Mouse (Mus musculus): ENCODE results near the gene Spcs1. TPM values are rescaled to one million over a fixed set of nuclear protein-coding genes. Genes with fewer than 3 reads are reported as not detected.

The Spcs1 gene
- polyA plus RNA-seq, 1 experiment from 2014 or later: 385 TPM

Other genes with a start within 250 kb of the Spcs1 start
- gene Tmem110, start 176.1 kb downstream of the Spcs1 start, polyA plus RNA-seq (2015; fragmentation: Nextera tagmentation; extraction: Ambion mirVana): 25.8 and 26.3 TPM in 2 replicates
- gene Mustn1, start 122.5 kb downstream of the Spcs1 start, polyA plus RNA-seq (2015; fragmentation: Nextera tagmentation; extraction: Ambion mirVana): 5.0 and 5.3 TPM in 2 replicates
- gene Itih4, start 115.2 kb downstream of the Spcs1 start, polyA plus RNA-seq (2015; fragmentation: Nextera tagmentation; extraction: Ambion mirVana): 0.93 and 1.6 TPM in 2 replicates
- 2.6 and 5.0 TPM in 2 replicates for gene Itih3, start 77.9 kb downstream of the Spcs1 start, polyA plus RNA-seq (2015; fragmentation: Nextera tagmentation; extraction: Ambion mirVana)
- 0.30 and 0.55 TPM in 2 replicates for gene Itih1, start 58.4 kb downstream of the Spcs1 start, polyA plus RNA-seq (2015; fragmentation: Nextera tagmentation; extraction: Ambion mirVana)
- 17.3 and 17.4 TPM in 2 replicates for gene Nek4, start 50.3 kb downstream of the Spcs1 start, polyA plus RNA-seq (2015; fragmentation: Nextera tagmentation; extraction: Ambion mirVana)
- gene Glt8d1, start 272 bp downstream of the Spcs1 start, polyA plus RNA-seq (2015; fragmentation: Nextera tagmentation; extraction: Ambion mirVana): 66.4 and 70.1 TPM in 2 replicates
- gene Pbrm1, start 17.5 kb upstream of the Spcs1 start, polyA plus RNA-seq (2015; fragmentation: Nextera tagmentation; extraction: Ambion mirVana): 131 and 136 TPM in 2 replicates
- gene Gnl3, start 17.5 kb upstream of the Spcs1 start, polyA plus RNA-seq (2015; fragmentation: Nextera tagmentation; extraction: Ambion mirVana): 127 and 134 TPM in 2 replicates
- 98.1 and 112 TPM in 2 replicates for gene Smim4, start 127.3 kb upstream of the Spcs1 start, polyA plus RNA-seq (2015; fragmentation: Nextera tagmentation; extraction: Ambion mirVana)
- 373 and 384 TPM in 2 replicates for gene Nt5dc2, start 129.4 kb upstream of the Spcs1 start, polyA plus RNA-seq (2015; fragmentation: Nextera tagmentation; extraction: Ambion mirVana)
- 32.6 and 40.6 TPM in 2 replicates for gene Stab1, start 167.0 kb upstream of the Spcs1 start, polyA plus RNA-seq (2015; fragmentation: Nextera tagmentation; extraction: Ambion mirVana)
- 19.5 and 33.2 TPM in 2 replicates for gene Tnnc1, start 206.6 kb upstream of the Spcs1 start, polyA plus RNA-seq (2015; fragmentation: Nextera tagmentation; extraction: Ambion mirVana)
- gene Nisch, start 215.3 kb upstream of the Spcs1 start, polyA plus RNA-seq (2015; fragmentation: Nextera tagmentation; extraction: Ambion mirVana): 351 and 428 TPM in 2 replicates
- gene Sema3g, start 216.2 kb upstream of the Spcs1 start, polyA plus RNA-seq (2015; fragmentation: Nextera tagmentation; extraction: Ambion mirVana): 3.7 and 3.8 TPM in 2 replicates
- 12.6 and 13.3 TPM in 2 replicates for gene Phf7, start 249.6 kb upstream of the Spcs1 start, polyA plus RNA-seq (2015; fragmentation: Nextera tagmentation; extraction: Ambion mirVana)
- gene Bap1, start 249.8 kb upstream of the Spcs1 start, polyA plus RNA-seq (2015; fragmentation: Nextera tagmentation; extraction: Ambion mirVana): 92.1 and 96.8 TPM in 2 replicates